Mouse (Mus musculus) embryonic facial prominence, embryonic 15.5 days (tissue): ENCODE measurements around the gene Pdzd4. TPM values are rescaled to one million over a fixed set of nuclear protein-coding genes. Genes with fewer than 3 reads are reported as not detected.

Source experiments
- polyA plus RNA-seq: library from polyadenylated mRNA; unstranded; fragments of >200 nt; fragmentation: Nextera tagmentation; extraction: Ambion mirVana; gene quantifications from 2 replicates; pipeline ENCODE4 v1.2.1, GENCODE M21; 2015

Pdzd4 gene
- polyA plus RNA-seq, 1 experiment from 2014 or later = 1.3 TPM

Other genes with a start within 250 kb of the Pdzd4 start
- 4.4 and 6.0 TPM in 2 replicates for gene Dusp9, start 185.6 kb downstream of the Pdzd4 start, polyA plus RNA-seq
- gene Pnck, start 164.9 kb downstream of the Pdzd4 start, polyA plus RNA-seq = 13.3 and 14.2 TPM in 2 replicates
- gene Slc6a8, start 151.8 kb downstream of the Pdzd4 start, polyA plus RNA-seq = 8.9 and 9.7 TPM in 2 replicates
- gene Bcap31, start 108.8 kb downstream of the Pdzd4 start, polyA plus RNA-seq = 254 and 265 TPM in 2 replicates
- 19.4 and 20.2 TPM in 2 replicates for gene Abcd1, start 108.4 kb downstream of the Pdzd4 start, polyA plus RNA-seq
- 1.1 and 1.6 TPM in 2 replicates for gene Plxnb3, start 67.9 kb downstream of the Pdzd4 start, polyA plus RNA-seq
- gene Srpk3, start 50.6 kb downstream of the Pdzd4 start, polyA plus RNA-seq = 35.3 and 49.9 TPM in 2 replicates
- 193 and 199 TPM in 2 replicates for gene Idh3g, start 38.1 kb downstream of the Pdzd4 start, polyA plus RNA-seq
- 221 and 235 TPM in 2 replicates for gene Ssr4, start 37.9 kb downstream of the Pdzd4 start, polyA plus RNA-seq
- 0.11 and 0.16 TPM in 2 replicates for gene Avpr2, start 67.1 kb upstream of the Pdzd4 start, polyA plus RNA-seq
- 4.4 and 7.2 TPM in 2 replicates for gene L1cam, start 71.1 kb upstream of the Pdzd4 start, polyA plus RNA-seq
- gene Arhgap4, start 96.9 kb upstream of the Pdzd4 start, polyA plus RNA-seq = 4.1 and 5.1 TPM in 2 replicates
- 115 and 120 TPM in 2 replicates for gene Naa10, start 97.0 kb upstream of the Pdzd4 start, polyA plus RNA-seq
- 33.1 and 42.3 TPM in 2 replicates for gene Renbp, start 105.9 kb upstream of the Pdzd4 start, polyA plus RNA-seq
- gene Hcfc1, start 141.4 kb upstream of the Pdzd4 start, polyA plus RNA-seq = 43.0 and 49.5 TPM in 2 replicates
- 63.9 and 73.2 TPM in 2 replicates for gene Irak1, start 198.9 kb upstream of the Pdzd4 start, polyA plus RNA-seq